Mouse (Mus musculus): ENCODE results near the gene Tcf7l1.

The Tcf7l1 gene

GRCm38 (mm10) chr6:72787322-72787947 is 1.6 kb downstream of the Tcf7l1 start:
- peak; percentile 41 for DNase-seq (ENCODE audit: extremely low spot score, low spot score)

GRCm38 (mm10) chr6:72783780-72784179 is 5.3 kb downstream of the Tcf7l1 start:
- DNase-seq (ENCODE audit: extremely low spot score, low spot score) = no peak

- no peak for DNase-seq (ENCODE audit: extremely low spot score, low spot score)
Observed at GRCm38 (mm10) chr6:72778779-72779776, 10.0 kb downstream of the Tcf7l1 start.

GRCm38 (mm10) chr6:72777212-72777611 is 11.8 kb downstream of the Tcf7l1 start:
- DNase-seq (ENCODE audit: extremely low spot score, low spot score) = no peak

GRCm38 (mm10) chr6:72774275-72774674 is 14.8 kb downstream of the Tcf7l1 start:
- no peak for DNase-seq (ENCODE audit: extremely low spot score, low spot score)

- no peak for DNase-seq (ENCODE audit: extremely low spot score, low spot score)
Observed at GRCm38 (mm10) chr6:72769915-72770776, 18.9 kb downstream of the Tcf7l1 start.

- no peak for DNase-seq (ENCODE audit: extremely low spot score, low spot score)
Observed at GRCm38 (mm10) chr6:72769343-72769742, 19.7 kb downstream of the Tcf7l1 start.

GRCm38 (mm10) chr6:72768804-72769203 is 20.2 kb downstream of the Tcf7l1 start:
- DNase-seq (ENCODE audit: extremely low spot score, low spot score) = no peak

GRCm38 (mm10) chr6:72768097-72768496 is 21.0 kb downstream of the Tcf7l1 start:
- no peak for DNase-seq (ENCODE audit: extremely low spot score, low spot score)

- no peak for DNase-seq (ENCODE audit: extremely low spot score, low spot score)
Observed at GRCm38 (mm10) chr6:72763616-72764015, 25.4 kb downstream of the Tcf7l1 start.

- no peak for DNase-seq (ENCODE audit: extremely low spot score, low spot score)
Observed at GRCm38 (mm10) chr6:72761645-72762044, 27.4 kb downstream of the Tcf7l1 start.

- DNase-seq (ENCODE audit: extremely low spot score, low spot score) = no peak
Observed at GRCm38 (mm10) chr6:72758239-72759017, 30.6 kb downstream of the Tcf7l1 start.

GRCm38 (mm10) chr6:72755267-72755889 is 33.7 kb downstream of the Tcf7l1 start:
- DNase-seq (ENCODE audit: extremely low spot score, low spot score) = no peak

GRCm38 (mm10) chr6:72754215-72754614 is 34.8 kb downstream of the Tcf7l1 start:
- DNase-seq (ENCODE audit: extremely low spot score, low spot score) = no peak

- no peak for DNase-seq (ENCODE audit: extremely low spot score, low spot score)
Observed at GRCm38 (mm10) chr6:72753782-72754181, 35.3 kb downstream of the Tcf7l1 start.

- DNase-seq (ENCODE audit: extremely low spot score, low spot score) = no peak
Observed at GRCm38 (mm10) chr6:72752824-72753223, 36.2 kb downstream of the Tcf7l1 start.

GRCm38 (mm10) chr6:72751210-72751609 is 37.8 kb downstream of the Tcf7l1 start:
- no peak for DNase-seq (ENCODE audit: extremely low spot score, low spot score)

- no peak for DNase-seq (ENCODE audit: extremely low spot score, low spot score)
Observed at GRCm38 (mm10) chr6:72748882-72749437, 40.1 kb downstream of the Tcf7l1 start.

GRCm38 (mm10) chr6:72748421-72748820 is 40.6 kb downstream of the Tcf7l1 start:
- no peak for DNase-seq (ENCODE audit: extremely low spot score, low spot score)

- DNase-seq (ENCODE audit: extremely low spot score, low spot score) = no peak
Observed at GRCm38 (mm10) chr6:72747814-72748213, 41.2 kb downstream of the Tcf7l1 start.
